Mouse (Mus musculus): Measurements from ENCODE around the gene Olfr1280.
"Not testable (repeated sequence)": the region's sequence is repeated elsewhere in the genome, so short reads cannot be mapped to it uniquely, and the experiment has no call there.

The Olfr1280 gene

GRCm38 (mm10) chr2:111313717-111314116 lies at the start of gene Olfr1280:
TSS of gene Olfr1280 (plus strand) at chr2:111314017.
- no peak for DNase-seq

DNA sequence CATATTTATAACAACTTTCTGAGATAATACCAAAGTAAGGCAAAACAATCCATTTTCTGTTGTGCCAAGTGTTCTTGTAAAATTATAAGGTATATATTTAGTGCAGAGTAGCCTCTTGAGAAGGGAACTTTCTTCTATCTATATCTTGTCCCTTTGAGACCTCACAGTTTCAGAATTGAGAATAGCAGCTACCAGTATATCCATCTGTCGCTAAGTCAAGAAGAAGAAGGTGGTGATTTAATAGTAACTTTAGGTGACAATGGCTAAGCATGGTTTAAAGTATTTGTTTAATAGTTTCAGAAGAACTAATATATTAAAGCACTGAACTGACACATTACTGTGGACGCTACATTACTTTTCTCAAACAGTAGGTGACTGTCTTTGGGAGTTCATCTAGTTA lies 39.8 kb upstream of the Olfr1280 start, which contains the start of gene Olfr1277:
Gene Olfr1277 (minus strand): TSS at position 101 of the 400 bp plus-strand sequence.
- DNase-seq = no peak

GRCm38 (mm10) chr2:111289836-111290235 lies 24.0 kb upstream of the Olfr1280 start, which contains the start of gene Olfr1278:
TSS of gene Olfr1278 (plus strand) at chr2:111290136.
- DNase-seq = no peak

DNA sequence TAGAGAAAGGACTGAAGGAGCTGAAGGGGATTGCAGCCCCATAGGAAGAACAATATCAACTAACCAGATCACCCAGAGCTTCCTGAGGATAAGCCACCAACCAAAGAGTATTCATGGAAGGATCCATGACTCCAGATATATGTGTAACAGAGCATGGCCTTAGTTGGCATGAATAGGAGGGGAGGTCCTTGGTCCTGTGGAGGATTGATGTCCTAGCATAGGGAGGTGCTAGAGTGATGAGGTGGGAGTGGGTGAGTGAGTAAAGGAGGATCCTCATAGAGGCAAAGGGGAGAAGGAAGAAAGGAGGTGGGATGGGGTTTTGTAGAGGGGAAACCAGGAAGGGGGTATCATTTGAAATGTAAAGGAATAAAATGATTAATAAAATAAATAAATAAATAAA lies 15.3 kb upstream of the Olfr1280 start:
- DNase-seq = no peak

DNA sequence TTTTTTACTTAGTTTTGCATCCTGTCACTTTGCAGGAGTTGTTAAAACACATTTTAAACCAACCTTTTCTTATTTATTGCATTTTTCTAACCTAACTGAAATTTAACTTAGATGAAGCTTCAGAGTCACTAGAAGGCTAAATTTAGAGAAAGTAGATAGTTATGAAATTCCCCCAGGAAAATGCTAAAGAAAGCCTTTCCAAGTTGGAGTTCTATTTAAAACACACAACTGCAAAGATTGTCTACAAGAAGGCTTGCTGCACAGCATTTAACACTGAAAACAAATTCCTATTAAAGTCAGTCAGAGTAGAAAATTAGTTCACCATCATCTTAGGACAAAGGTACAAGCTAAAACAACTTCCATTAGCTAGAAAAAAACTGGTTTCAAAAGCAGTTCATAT lies 13.4 kb upstream of the Olfr1280 start, which contains the start of gene Olfr1279:
Gene Olfr1279 (plus strand): TSS at position 262 of the 400 bp plus-strand sequence.
- no peak for DNase-seq

GRCm38 (mm10) chr2:111326220-111326619 lies 12.4 kb downstream of the Olfr1280 start, which contains the start of gene Olfr1281:
TSS of gene Olfr1281 (plus strand) at chr2:111326520.
- DNase-seq = no peak

DNA sequence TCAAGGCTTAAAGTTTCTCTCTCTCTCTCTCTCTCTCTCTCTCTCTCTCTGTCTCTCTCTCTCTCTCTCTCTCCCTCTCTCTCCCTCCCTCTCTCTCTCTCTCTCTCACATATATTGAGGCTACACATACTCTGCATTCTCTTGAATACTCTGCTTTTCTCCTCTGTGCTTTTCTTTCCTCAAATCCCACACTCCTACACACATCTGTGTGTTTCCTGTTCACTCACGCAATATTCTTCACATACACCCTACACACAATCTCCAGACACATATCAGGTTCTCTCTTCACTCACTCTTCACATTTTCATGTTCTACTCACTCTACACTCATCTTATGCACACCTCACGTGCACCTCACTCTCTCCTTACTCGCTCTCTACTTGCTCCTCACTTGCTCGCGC lies 19.9 kb downstream of the Olfr1280 start:
- not testable (repeated sequence) for DNase-seq

- no peak for DNase-seq
Measured at GRCm38 (mm10) chr2:111335976-111336375, 22.2 kb downstream of the Olfr1280 start, which contains the start of gene Olfr1282. TSS of gene Olfr1282 (minus strand) at chr2:111336076.

- DNase-seq = no peak
Measured at GRCm38 (mm10) chr2:111366490-111366889, 52.7 kb downstream of the Olfr1280 start, which contains the start of gene Olfr1283. TSS of gene Olfr1283 (plus strand) at chr2:111366790.

DNA sequence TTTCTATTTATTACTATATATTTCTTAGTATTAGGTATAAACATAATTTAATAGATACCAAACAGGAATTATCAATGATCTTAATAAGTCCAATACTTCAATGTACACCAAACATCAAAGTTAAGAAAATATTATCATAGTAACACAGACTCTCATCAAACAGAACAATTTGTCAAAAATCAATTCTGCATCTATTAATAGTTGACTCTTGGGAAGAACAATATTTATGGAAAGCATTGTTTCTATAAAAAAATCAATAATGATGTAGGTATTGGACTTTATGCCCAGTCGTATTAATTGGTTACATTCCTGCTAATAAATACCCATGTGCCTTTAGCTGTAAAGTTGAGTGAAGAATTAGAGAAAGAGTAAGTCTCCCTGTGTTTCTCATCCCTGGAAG lies 61.4 kb downstream of the Olfr1280 start, which contains the start of gene Olfr1284:
Gene Olfr1284 (plus strand): TSS at position 301 of the 400 bp plus-strand sequence.
- DNase-seq = no peak
